Mouse (Mus musculus): ENCODE results near the gene Aspscr1. TPM values are rescaled to one million over a fixed set of nuclear protein-coding genes. Genes with fewer than 3 reads are reported as not detected.

Aspscr1 gene
- polyA plus RNA-seq, 1 experiment = 95.8 TPM

- Histone ChIP-seq H3K4me1 (ENCODE audit: control insufficient read depth, insufficient read depth, low read length) (peaks cover 14% of the 10 kb centered on the region; the same call in 1 of the 2 replicates), H3K4me3 (replicated peaks; ENCODE audit: extremely low read depth, low read depth, low read length) (no peak overlapping the region)
- TF ChIP-seq POLR2A (IDR thresholded peaks at IDR 0.05; ENCODE audit: borderline replicate concordance, extremely low read depth, low read depth, low read length) = no peak
- DNase-seq = no peak
- WGBS = 64% methylated on average over 2 of the region's 2 CpGs
Observed at GRCm38 (mm10) chr11:120709551-120709950, 36.8 kb downstream of the Aspscr1 start.

- Histone ChIP-seq H3K4me1 (ENCODE audit: control insufficient read depth, insufficient read depth, low read length) (peaks cover 14% of the 10 kb centered on the region; the same call in 1 of the 2 replicates), H3K4me3 (replicated peaks; ENCODE audit: extremely low read depth, low read depth, low read length) (no peak overlapping the region)
- TF ChIP-seq CTCF (IDR thresholded peaks at IDR 0.05; ENCODE audit: insufficient read depth, low read length) = no peak
- TF ChIP-seq POLR2A (IDR thresholded peaks at IDR 0.05; ENCODE audit: borderline replicate concordance, extremely low read depth, low read depth, low read length) = no peak
- DNase-seq = no peak
- 76% methylated on average over 5 of the region's 5 CpGs for WGBS
Observed at GRCm38 (mm10) chr11:120710672-120711071, 37.9 kb downstream of the Aspscr1 start.

- Histone ChIP-seq H3K4me3 (replicated peaks; ENCODE audit: extremely low read depth, low read depth, low read length) (no peak overlapping the region), H3K4me1 (ENCODE audit: control insufficient read depth, insufficient read depth, low read length) (peaks cover 14% of the 10 kb centered on the region; the same call in 1 of the 2 replicates)
- WGBS = 66% methylated on average over 8 of the region's 8 CpGs
- no peak for DNase-seq
- TF ChIP-seq POLR2A (IDR thresholded peaks at IDR 0.05; ENCODE audit: borderline replicate concordance, extremely low read depth, low read depth, low read length) (no peak), CTCF (IDR thresholded peaks at IDR 0.05; ENCODE audit: insufficient read depth, low read length) (no peak)
Observed at GRCm38 (mm10) chr11:120711980-120712604, 39.3 kb downstream of the Aspscr1 start.

- TF ChIP-seq POLR2A (IDR thresholded peaks at IDR 0.05; ENCODE audit: borderline replicate concordance, extremely low read depth, low read depth, low read length) (no peak), CTCF (IDR thresholded peaks at IDR 0.05; ENCODE audit: insufficient read depth, low read length) (peak; percentile 47)
- DNase-seq = peak; percentile 64
Observed at GRCm38 (mm10) chr11:120712771-120713568, 40.2 kb downstream of the Aspscr1 start.

GRCm38 (mm10) chr11:120713580-120714518 is 41.1 kb downstream of the Aspscr1 start, which contains the start of the genes Cenpx and Lrrc45:
Cenpx (minus strand) TSS chr11:120713738.
Lrrc45 (plus strand) TSS chr11:120713925.
- peak; percentile 96 for DNase-seq
- peak; percentile 85; the same call in 1 of the 2 replicates for TF ChIP-seq POLR2A (IDR thresholded peaks at IDR 0.05; ENCODE audit: borderline replicate concordance, extremely low read depth, low read depth, low read length)
- no peak for TF ChIP-seq CTCF (IDR thresholded peaks at IDR 0.05; ENCODE audit: insufficient read depth, low read length)
- peak within 1 kb of the TSS; percentile 84 for H3K4me3 ChIP-seq (replicated peaks; ENCODE audit: extremely low read depth, low read depth, low read length)
- peaks cover 14% of the 10 kb centered on the region; the same call in 1 of the 2 replicates for H3K4me1 ChIP-seq (ENCODE audit: control insufficient read depth, insufficient read depth, low read length)
- whole genome bisulfite sequencing = 2% methylated on average over 53 of the region's 53 CpGs

More at GRCm38 (mm10) chr11:120712771-120713568, 40.2 kb downstream of the Aspscr1 start:
- WGBS = under 1% methylated on average over 38 of the region's 38 CpGs
- peak overlapping the region; percentile 84 for H3K4me3 ChIP-seq (replicated peaks; ENCODE audit: extremely low read depth, low read depth, low read length)
- peaks cover 14% of the 10 kb centered on the region; the same call in 1 of the 2 replicates for H3K4me1 ChIP-seq (ENCODE audit: control insufficient read depth, insufficient read depth, low read length)

GRCm38 (mm10) chr11:120714546-120714945 is 41.8 kb downstream of the Aspscr1 start:
- no peak for DNase-seq
- TF ChIP-seq POLR2A (IDR thresholded peaks at IDR 0.05; ENCODE audit: borderline replicate concordance, extremely low read depth, low read depth, low read length) (no peak), CTCF (IDR thresholded peaks at IDR 0.05; ENCODE audit: insufficient read depth, low read length) (no peak)
- WGBS = 43% methylated on average over 10 of the region's 10 CpGs
- Histone ChIP-seq H3K4me1 (ENCODE audit: control insufficient read depth, insufficient read depth, low read length) (peaks cover 14% of the 10 kb centered on the region; the same call in 1 of the 2 replicates), H3K4me3 (replicated peaks; ENCODE audit: extremely low read depth, low read depth, low read length) (peak overlapping the region; percentile 82)

GRCm38 (mm10) chr11:120715131-120715530 is 42.4 kb downstream of the Aspscr1 start:
- WGBS = 87% methylated on average over 9 of the region's 9 CpGs
- no peak for TF ChIP-seq POLR2A (IDR thresholded peaks at IDR 0.05; ENCODE audit: borderline replicate concordance, extremely low read depth, low read depth, low read length)
- no peak overlapping the region for H3K4me3 ChIP-seq (replicated peaks; ENCODE audit: extremely low read depth, low read depth, low read length)
- no peak for DNase-seq
- H3K4me1 ChIP-seq (ENCODE audit: control insufficient read depth, insufficient read depth, low read length) = peaks cover 14% of the 10 kb centered on the region; the same call in 1 of the 2 replicates

GRCm38 (mm10) chr11:120719242-120719641 is 46.5 kb downstream of the Aspscr1 start:
- H3K4me1 ChIP-seq (ENCODE audit: control insufficient read depth, insufficient read depth, low read length) = peaks cover 11% of the 10 kb centered on the region
- no peak overlapping the region for H3K4me3 ChIP-seq (replicated peaks; ENCODE audit: extremely low read depth, low read depth, low read length)
- no peak for DNase-seq

More at GRCm38 (mm10) chr11:120719242-120719641, 46.5 kb downstream of the Aspscr1 start:
- TF ChIP-seq CTCF (IDR thresholded peaks at IDR 0.05; ENCODE audit: insufficient read depth, low read length) = no peak
- TF ChIP-seq POLR2A (IDR thresholded peaks at IDR 0.05; ENCODE audit: borderline replicate concordance, extremely low read depth, low read depth, low read length) = no peak; the same call in 1 of the 2 replicates
- WGBS = 90% methylated on average over 9 of the region's 9 CpGs
